ENCODE assay signal across 8 mouse cellular contexts in the genomic region with DNA sequence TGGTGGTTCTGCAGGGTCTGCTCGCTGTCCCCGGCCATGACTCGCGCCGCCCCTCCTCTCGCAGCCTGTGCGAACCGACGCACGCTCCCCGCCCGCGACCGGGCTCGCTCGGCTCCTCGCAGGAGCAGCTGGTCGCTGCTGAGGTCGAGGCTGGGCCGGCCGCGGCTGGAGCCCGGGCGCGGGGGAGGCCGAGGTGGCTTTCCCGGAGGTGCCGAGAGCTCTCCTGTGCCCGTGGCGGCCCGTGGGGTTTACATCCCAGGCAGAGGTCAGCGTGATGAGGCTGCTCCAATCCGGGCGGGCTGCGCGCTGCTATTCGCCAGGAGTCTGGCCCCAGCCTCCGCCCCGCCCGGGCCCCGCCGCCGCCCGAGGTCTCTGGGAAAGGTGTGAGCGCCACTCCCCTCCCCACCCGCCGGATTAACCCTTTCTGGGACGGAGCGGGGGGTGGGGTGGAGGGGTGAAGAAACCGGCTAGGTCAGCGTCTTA. TPM values are rescaled to one million over a fixed set of nuclear protein-coding genes. Genes with fewer than 3 reads are reported as not detected.
DNase-seq lines count a peak whose midpoint lies in the region; ATAC-seq and TF ChIP-seq lines count a peak whose summit lies in the region.

No protein-coding gene starts in this region.

- no peaks in the 10 kb centered on the region for H3K9me3 ChIP-seq in hindbrain, embryonic 14.5 days (ENCODE audit: control insufficient read depth, low read length)

- H3K36me3 ChIP-seq in hindbrain, embryonic 14.5 days (replicated peaks; ENCODE audit: control insufficient read depth, insufficient read depth), result no peaks in the 10 kb centered on the region

- intact Hi-C loops in left cerebral cortex, adult 2 months (cut with DNase I), result loop anchor here (2.0 to 5.0 kb wide), 4 partner anchors 24 to 902 kb away; a partner anchor contains a TSS

- peak overlapping the region; percentile 66 for H3K4me2 ChIP-seq in hindbrain, embryonic 14.5 days (replicated peaks)

- peak overlapping the region; percentile 93 for H3K9ac ChIP-seq in hindbrain, embryonic 14.5 days

- ATAC-seq in hindbrain, embryonic 14.5 days (ENCODE audit: low FRiP score), result peak; percentile 90
- ATAC-seq in megakaryocyte, adult 5-6 weeks (ENCODE audit: poor library complexity, severe bottlenecking), result peak; percentile 49

- peak overlapping the region; percentile 97 for H3K27ac ChIP-seq in hindbrain, embryonic 14.5 days
- H3K27ac ChIP-seq in left cerebral cortex, adult 2 months, result peak overlapping the region; percentile 91

- peak overlapping the region; percentile 86 for H3K4me3 ChIP-seq in hindbrain, embryonic 14.5 days (replicated peaks; ENCODE audit: low read length)
- H3K4me3 ChIP-seq in left cerebral cortex, adult 2 months, result peak overlapping the region; percentile 72

- peaks cover 24% of the 10 kb centered on the region for H3K4me1 ChIP-seq in hindbrain, embryonic 14.5 days (replicated peaks; ENCODE audit: control insufficient read depth, insufficient read depth, low read length)

- H3K27me3 ChIP-seq in hindbrain, embryonic 14.5 days (ENCODE audit: control insufficient read depth, insufficient read depth, low read length), result no peaks in the 10 kb centered on the region

- under 1% methylated on average over 49 of the region's 51 CpGs for WGBS in hindbrain, embryonic 14.5 days

- no peak for TF ChIP-seq CTCF in left cerebral cortex, adult 2 months (IDR thresholded peaks at IDR 0.05)

- peak; percentile 81 for DNase-seq in NIH3T3 (ENCODE audit: low read depth)
- peak; percentile 94 to 96 for DNase-seq in cerebellum, postnatal 14 days
- DNase-seq in frontal cortex, postnatal 25 days (ENCODE audit: low spot score in 2 of 2), result peak; percentile 56 to 78
- DNase-seq in hindbrain, embryonic 14.5 days (ENCODE audit: low spot score), result peak; percentile 79
- peak; percentile 80 to 82 for DNase-seq in left cerebral cortex, adult 2 months (ENCODE audit: extremely low spot score in 1 of 2, low spot score in 2 of 2)
- DNase-seq in right cerebral cortex, adult 18-20 months, result peak; percentile 89
- peak; percentile 64 for DNase-seq in urinary bladder, postnatal 10 days (ENCODE audit: low spot score)

RNA-seq across cellular contexts. Expression of a gene that starts 0.2 kb away (rescaled TPM):
- 48.8 and 49.6 TPM in 2 replicates for polyA plus RNA-seq in hindbrain, embryonic 14.5 days (2014; fragmentation: Nextera tagmentation; extraction: Ambion mirVana)
- 10 to 100 TPM; 30.9 to 42.1 TPM for total RNA-seq in left cerebral cortex, adult 2 months (2021)
- 71.2 and 79.5 TPM in 2 replicates for total RNA-seq in megakaryocyte, adult 5-6 weeks (2015)
- 75.3 and 77.6 TPM in 2 replicates for total RNA-seq in megakaryocyte, adult 5-6 weeks (2017)

RNA-seq across cellular contexts. Expression of a gene that starts 23.3 kb away (rescaled TPM):
- polyA plus RNA-seq in hindbrain, embryonic 14.5 days (2014; fragmentation: Nextera tagmentation; extraction: Ambion mirVana), result 67.8 and 72.0 TPM in 2 replicates
- 10 to 100 TPM; 43.2 to 50.3 TPM for total RNA-seq in left cerebral cortex, adult 2 months (2021)
- total RNA-seq in megakaryocyte, adult 5-6 weeks (2015), result 168 and 194 TPM in 2 replicates
- 167 and 196 TPM in 2 replicates for total RNA-seq in megakaryocyte, adult 5-6 weeks (2017)

Comparison
In these comparisons a context has a peak if more than half of its experiments do, and no peak if none do; other contexts are left out.
1. Peak in every context shown above with its lines: DNase-seq, ATAC-seq, H3K4me3 ChIP-seq and H3K27ac ChIP-seq.